Mouse (Mus musculus): Measurements from ENCODE around the gene Trcg1.

GRCm38 (mm10) chr9:57229726-57230125, 6.6 kb upstream of the Trcg1 start:
- TF ChIP-seq TAL1 (IDR thresholded peaks at IDR 0.05; ENCODE audit: low read length) (no peak), GATA1 (IDR thresholded peaks at IDR 0.05; ENCODE audit: low read length) (no peak)
